Mouse (Mus musculus): ENCODE measurements around the gene Arhgef2. TPM values are rescaled to one million over a fixed set of nuclear protein-coding genes. Genes with fewer than 3 reads are reported as not detected.
A peak's percentile ranks its signal among the peaks of the same experiment; 100 is the strongest.

The Arhgef2 gene
- polyA plus RNA-seq, 1 experiment from 2014 or later, result 127 TPM

- DNase-seq, result peak; percentile 91
- no peak for ATAC-seq (ENCODE audit: insufficient read depth)
- TF ChIP-seq CTCF (IDR thresholded peaks at IDR 0.05; ENCODE audit: low read depth), result peak; percentile 76
- H3K4me1 ChIP-seq (ENCODE audit: insufficient read depth), result no peaks in the 10 kb centered on the region
- no peaks in the 10 kb centered on the region for H3K27me3 ChIP-seq (ENCODE audit: insufficient read depth, low read length)
- H3K9ac ChIP-seq, result no peak overlapping the region
- no peaks in the 10 kb centered on the region for H3K9me3 ChIP-seq (ENCODE audit: low read depth, low read length)
- H3K36me3 ChIP-seq (ENCODE audit: insufficient read depth), result peaks cover 98% of the 10 kb centered on the region
- 76% methylated on average over 1 of the region's 1 CpGs for WGBS
- H3K4me3 ChIP-seq (ENCODE audit: low read depth, low read length), result no peak overlapping the region
- no peak overlapping the region for H3K4me2 ChIP-seq
- H3K27ac ChIP-seq (ENCODE audit: low read depth), result no peak overlapping the region
These were observed 34.9 kb downstream of the Arhgef2 start for GRCm38 (mm10) chr3:88640676-88641075.

GRCm38 (mm10) chr3:88643078-88643477, 37.3 kb downstream of the Arhgef2 start:
- TF ChIP-seq CTCF (IDR thresholded peaks at IDR 0.05; ENCODE audit: low read depth), result no peak
- ATAC-seq (ENCODE audit: insufficient read depth) (no peak), DNase-seq (no peak)
- Histone ChIP-seq H3K36me3 (ENCODE audit: insufficient read depth) (peaks cover 99% of the 10 kb centered on the region), H3K27ac (ENCODE audit: low read depth) (no peak overlapping the region), H3K4me2 (no peak overlapping the region), H3K4me3 (ENCODE audit: low read depth, low read length) (no peak overlapping the region), H3K27me3 (ENCODE audit: insufficient read depth, low read length) (no peaks in the 10 kb centered on the region), H3K9ac (no peak overlapping the region), H3K9me3 (ENCODE audit: low read depth, low read length) (no peaks in the 10 kb centered on the region), H3K4me1 (ENCODE audit: insufficient read depth) (no peaks in the 10 kb centered on the region)
- WGBS, result 79% methylated on average over 5 of the region's 5 CpGs

GRCm38 (mm10) chr3:88645937-88646336, 40.2 kb downstream of the Arhgef2 start:
- Histone ChIP-seq H3K4me1 (ENCODE audit: insufficient read depth) (no peaks in the 10 kb centered on the region), H3K27me3 (ENCODE audit: insufficient read depth, low read length) (no peaks in the 10 kb centered on the region), H3K36me3 (ENCODE audit: insufficient read depth) (peaks cover 82% of the 10 kb centered on the region), H3K27ac (ENCODE audit: low read depth) (no peak overlapping the region), H3K9ac (no peak overlapping the region), H3K9me3 (ENCODE audit: low read depth, low read length) (no peaks in the 10 kb centered on the region), H3K4me2 (no peak overlapping the region), H3K4me3 (ENCODE audit: low read depth, low read length) (no peak overlapping the region)
- WGBS, result 83% methylated on average over 12 of the region's 12 CpGs
- ATAC-seq (ENCODE audit: insufficient read depth), result no peak
- no peak for DNase-seq
- no peak for TF ChIP-seq CTCF (IDR thresholded peaks at IDR 0.05; ENCODE audit: low read depth)

DNA sequence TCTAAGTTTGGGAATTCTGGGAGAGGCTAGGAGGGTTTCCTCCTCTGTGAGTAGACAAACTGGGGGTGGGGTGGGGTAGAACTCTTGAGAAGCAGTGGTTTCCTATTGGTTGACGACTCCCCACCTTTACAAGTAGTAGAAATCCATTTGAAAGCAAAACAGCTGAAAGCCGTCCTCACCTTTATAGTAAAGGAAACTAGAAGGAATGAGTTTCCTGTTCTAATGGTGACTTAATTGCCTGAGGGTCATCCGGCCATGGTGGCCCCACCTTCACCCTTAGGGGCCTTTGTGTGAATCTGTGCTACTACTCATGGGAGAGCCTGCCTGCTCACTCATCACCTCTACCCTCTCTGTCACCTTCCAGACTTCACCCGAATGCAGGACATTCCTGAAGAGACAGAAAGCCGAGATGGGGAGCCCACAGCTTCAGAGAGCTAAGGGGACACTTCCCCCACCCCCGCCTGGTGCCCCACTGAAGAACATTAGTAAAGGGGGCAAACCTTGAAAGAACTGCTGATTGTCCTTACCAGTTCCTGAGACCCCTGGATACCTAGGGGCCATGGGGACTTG, 40.7 kb downstream of the Arhgef2 start:
- WGBS, result 70% methylated on average over 6 of the region's 6 CpGs
- H3K9ac ChIP-seq, result no peak overlapping the region
- no peak overlapping the region for H3K4me3 ChIP-seq (ENCODE audit: low read depth, low read length)
- H3K36me3 ChIP-seq (ENCODE audit: insufficient read depth), result peaks cover 77% of the 10 kb centered on the region
- no peak overlapping the region for H3K4me2 ChIP-seq
- DNase-seq (no peak), ATAC-seq (ENCODE audit: insufficient read depth) (no peak)
- H3K4me1 ChIP-seq (ENCODE audit: insufficient read depth), result no peaks in the 10 kb centered on the region
- no peaks in the 10 kb centered on the region for H3K27me3 ChIP-seq (ENCODE audit: insufficient read depth, low read length)
- H3K27ac ChIP-seq (ENCODE audit: low read depth), result no peak overlapping the region
- no peaks in the 10 kb centered on the region for H3K9me3 ChIP-seq (ENCODE audit: low read depth, low read length)
- TF ChIP-seq CTCF (IDR thresholded peaks at IDR 0.05; ENCODE audit: low read depth), result no peak

DNA sequence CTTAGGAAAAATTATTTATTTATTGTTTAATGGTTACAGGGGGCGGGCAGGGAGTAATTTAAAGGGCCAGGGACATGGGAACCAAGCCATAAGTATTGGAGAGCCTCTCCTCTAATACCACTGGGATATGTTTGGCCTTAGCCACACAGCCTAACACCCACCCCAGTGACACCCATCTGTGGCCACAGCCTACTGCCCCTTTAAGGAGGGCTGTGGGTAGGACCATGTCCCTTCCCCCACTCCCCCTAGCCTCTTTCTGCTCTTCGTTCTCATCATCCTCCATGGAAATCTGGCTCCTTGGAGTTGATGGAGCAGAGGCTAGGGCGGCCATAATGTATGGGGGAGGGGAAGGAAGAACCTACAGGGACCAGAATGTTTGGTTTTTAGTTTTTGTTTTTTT, 41.3 kb downstream of the Arhgef2 start:
- ATAC-seq (ENCODE audit: insufficient read depth) (no peak), DNase-seq (no peak)
- H3K4me2 ChIP-seq, result no peak overlapping the region
- no peak for TF ChIP-seq CTCF (IDR thresholded peaks at IDR 0.05; ENCODE audit: low read depth)
- H3K27me3 ChIP-seq (ENCODE audit: insufficient read depth, low read length), result no peaks in the 10 kb centered on the region
- H3K4me1 ChIP-seq (ENCODE audit: insufficient read depth), result no peaks in the 10 kb centered on the region
- H3K9me3 ChIP-seq (ENCODE audit: low read depth, low read length), result no peaks in the 10 kb centered on the region
- no peak overlapping the region for H3K27ac ChIP-seq (ENCODE audit: low read depth)
- peaks cover 71% of the 10 kb centered on the region for H3K36me3 ChIP-seq (ENCODE audit: insufficient read depth)
- H3K4me3 ChIP-seq (ENCODE audit: low read depth, low read length), result no peak overlapping the region
- no peak overlapping the region for H3K9ac ChIP-seq
- WGBS, result 70% methylated on average over 3 of the region's 3 CpGs

DNA sequence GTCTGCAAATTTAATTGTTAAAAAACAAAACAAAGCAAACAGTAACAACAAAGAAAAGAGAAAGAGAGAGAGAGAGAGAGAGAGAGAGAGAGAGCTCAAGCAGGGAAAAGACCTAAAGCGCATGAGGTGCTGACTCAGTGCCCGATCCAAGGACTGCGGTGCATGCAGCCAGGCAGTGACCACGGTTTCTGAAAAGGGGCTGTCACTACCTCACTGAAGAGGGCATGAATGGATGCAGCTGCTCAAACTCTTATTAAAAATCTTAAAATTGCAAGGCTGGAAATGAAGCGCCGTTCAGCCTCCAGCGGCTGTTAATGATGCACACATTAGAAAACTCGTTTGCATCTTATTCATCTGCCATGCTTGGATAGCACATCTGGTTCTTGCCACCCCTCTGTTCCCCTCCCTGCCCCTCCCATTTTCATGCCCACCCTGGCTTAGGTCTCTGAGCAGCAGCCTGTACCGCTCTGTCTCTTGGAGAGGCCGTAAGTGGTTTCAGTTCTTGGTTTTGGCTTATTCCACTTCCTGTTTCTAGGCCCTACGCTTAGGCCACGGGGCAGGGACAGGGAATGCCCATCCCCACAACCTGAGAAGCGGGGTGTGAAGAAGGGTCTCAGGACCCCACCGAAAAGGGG, 42.1 kb downstream of the Arhgef2 start:
- no peaks in the 10 kb centered on the region for H3K4me1 ChIP-seq (ENCODE audit: insufficient read depth)
- no peaks in the 10 kb centered on the region for H3K27me3 ChIP-seq (ENCODE audit: insufficient read depth, low read length)
- no peaks in the 10 kb centered on the region for H3K9me3 ChIP-seq (ENCODE audit: low read depth, low read length)
- no peak overlapping the region for H3K27ac ChIP-seq (ENCODE audit: low read depth)
- no peak overlapping the region for H3K9ac ChIP-seq
- ATAC-seq (ENCODE audit: insufficient read depth) (no peak), DNase-seq (no peak)
- peaks cover 63% of the 10 kb centered on the region for H3K36me3 ChIP-seq (ENCODE audit: insufficient read depth)
- no peak overlapping the region for H3K4me2 ChIP-seq
- WGBS, result 87% methylated on average over 14 of the region's 14 CpGs
- TF ChIP-seq CTCF (IDR thresholded peaks at IDR 0.05; ENCODE audit: low read depth), result no peak
- no peak overlapping the region for H3K4me3 ChIP-seq (ENCODE audit: low read depth, low read length)

DNA sequence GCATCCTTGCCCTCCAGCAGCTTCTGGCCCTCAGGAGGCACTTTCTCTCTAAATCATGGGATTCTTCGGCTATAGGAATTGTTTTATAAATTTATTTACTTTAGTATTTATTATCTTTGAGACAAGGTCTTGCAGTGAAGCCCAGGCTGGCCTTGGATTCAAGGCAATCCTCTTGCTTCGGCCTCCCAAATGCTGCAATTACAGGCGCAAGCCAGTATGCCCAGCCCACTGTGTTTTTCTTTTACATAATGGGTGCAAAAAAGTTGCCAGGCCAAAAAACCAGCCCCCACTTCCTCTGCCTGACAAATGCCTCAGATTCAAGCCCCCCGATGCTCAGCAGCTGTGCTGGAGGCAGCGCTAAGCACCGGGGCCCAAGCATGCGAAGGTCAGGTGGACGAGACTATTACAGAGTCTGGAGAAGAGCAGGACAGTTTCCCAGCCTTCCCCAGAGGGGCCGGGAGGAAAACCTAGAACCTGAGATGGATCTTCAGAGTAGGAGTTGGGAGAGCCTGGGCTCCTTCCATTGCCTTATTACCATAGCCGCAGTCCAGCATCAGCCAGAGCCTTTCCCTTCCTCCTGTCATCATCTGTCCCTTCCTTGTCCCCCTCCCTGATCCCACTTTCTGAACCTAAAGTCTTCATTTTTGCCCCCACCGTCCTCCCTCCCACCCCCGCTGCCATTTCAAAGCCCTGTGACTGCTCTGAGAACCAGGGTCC, 42.8 kb downstream of the Arhgef2 start:
- no peak overlapping the region for H3K27ac ChIP-seq (ENCODE audit: low read depth)
- H3K36me3 ChIP-seq (ENCODE audit: insufficient read depth), result peaks cover 56% of the 10 kb centered on the region
- H3K4me2 ChIP-seq, result no peak overlapping the region
- no peaks in the 10 kb centered on the region for H3K4me1 ChIP-seq (ENCODE audit: insufficient read depth)
- no peak for TF ChIP-seq CTCF (IDR thresholded peaks at IDR 0.05; ENCODE audit: low read depth)
- H3K9ac ChIP-seq, result no peak overlapping the region
- WGBS, result 80% methylated on average over 12 of the region's 12 CpGs
- H3K27me3 ChIP-seq (ENCODE audit: insufficient read depth, low read length), result no peaks in the 10 kb centered on the region
- H3K9me3 ChIP-seq (ENCODE audit: low read depth, low read length), result no peaks in the 10 kb centered on the region
- ATAC-seq (ENCODE audit: insufficient read depth) (no peak), DNase-seq (peak; percentile 0)
- H3K4me3 ChIP-seq (ENCODE audit: low read depth, low read length), result no peak overlapping the region
